Mouse (Mus musculus): ENCODE measurements around the gene Galntl6. TPM values are rescaled to one million over a fixed set of nuclear protein-coding genes. Genes with fewer than 3 reads are reported as not detected.
"Not testable (repeated sequence)": the region's sequence is repeated elsewhere in the genome, so short reads cannot be mapped to it uniquely, and the experiment has no call there.

Gene Galntl6
- polyA plus RNA-seq, 1 experiment from 2014 or later: 0.91 TPM

DNA sequence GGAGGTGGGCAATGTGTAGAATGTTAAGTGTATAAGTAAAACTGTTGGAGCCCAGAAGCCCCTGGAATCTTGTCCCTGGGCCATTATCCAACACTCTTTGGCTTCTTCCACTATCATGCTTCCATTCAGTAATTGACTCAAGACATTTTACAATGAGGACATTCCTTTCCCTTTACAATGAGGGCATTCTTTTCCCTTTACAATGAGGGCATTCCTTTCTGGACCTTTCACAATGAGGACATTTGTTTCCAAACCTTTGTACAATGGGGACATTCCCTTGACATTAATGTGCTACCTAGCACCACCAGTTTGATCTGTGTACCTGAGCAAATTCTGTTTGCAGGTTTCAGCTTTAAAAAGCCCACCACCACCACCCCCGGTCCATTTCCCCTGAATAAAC lies 403.4 kb downstream of the Galntl6 start:
- Histone ChIP-seq H3K4me2 (ENCODE audit: low read length) (no peak overlapping the region), H3K27me3 (ENCODE audit: insufficient read depth, low read length) (no peaks in the 10 kb centered on the region), H3K36me3 (ENCODE audit: insufficient read depth, low read length) (no peaks in the 10 kb centered on the region), H3K4me3 (replicated peaks; ENCODE audit: low read depth, low read length) (no peak overlapping the region), H3K9me3 (replicated peaks; ENCODE audit: low read length) (no peaks in the 10 kb centered on the region), H3K27ac (no peak overlapping the region), H3K4me1 (replicated peaks; ENCODE audit: insufficient read depth, low read length) (no peaks in the 10 kb centered on the region), H3K9ac (ENCODE audit: low read depth, low read length) (no peak overlapping the region)
- no peak for TF ChIP-seq CTCF (IDR thresholded peaks at IDR 0.05; ENCODE audit: low read depth)
- 67% methylated on average over 1 of the region's 1 CpGs for WGBS
- ATAC-seq (replicated peaks; ENCODE audit: low FRiP score, low read depth) (no peak), DNase-seq (ENCODE audit: low spot score) (no peak)

DNA sequence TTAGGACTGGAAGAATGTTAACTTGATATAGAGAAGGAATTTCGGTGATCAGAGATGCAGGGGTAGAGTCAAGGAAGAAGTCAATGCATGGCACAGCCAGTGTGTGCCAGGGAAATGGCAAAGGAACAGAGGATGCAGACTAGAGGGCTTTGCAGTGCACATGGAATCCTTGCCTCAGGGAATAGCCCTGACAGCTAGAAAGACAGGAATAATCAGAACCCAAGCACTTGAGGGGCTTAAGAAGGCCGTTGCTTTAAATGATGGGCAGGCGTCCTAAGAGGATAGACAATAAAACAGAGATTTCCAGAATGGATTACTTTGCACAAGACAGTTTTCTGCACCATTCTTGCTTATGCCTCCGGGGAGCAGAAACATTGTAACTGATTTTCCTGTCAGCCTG lies 425.3 kb downstream of the Galntl6 start:
- no peak for DNase-seq (ENCODE audit: low spot score)
- 81% methylated on average over 4 of the region's 4 CpGs for WGBS
- no peaks in the 10 kb centered on the region for H3K27me3 ChIP-seq (ENCODE audit: insufficient read depth, low read length)
- H3K36me3 ChIP-seq (ENCODE audit: insufficient read depth, low read length): no peaks in the 10 kb centered on the region
- no peak for ATAC-seq (replicated peaks; ENCODE audit: low FRiP score, low read depth)
- TF ChIP-seq CTCF (IDR thresholded peaks at IDR 0.05; ENCODE audit: low read depth): no peak
- no peak overlapping the region for H3K4me2 ChIP-seq (ENCODE audit: low read length)
- no peaks in the 10 kb centered on the region for H3K9me3 ChIP-seq (replicated peaks; ENCODE audit: low read length)
- no peaks in the 10 kb centered on the region for H3K4me1 ChIP-seq (replicated peaks; ENCODE audit: insufficient read depth, low read length)
- no peak overlapping the region for H3K9ac ChIP-seq (ENCODE audit: low read depth, low read length)
- H3K27ac ChIP-seq: no peak overlapping the region
- H3K4me3 ChIP-seq (replicated peaks; ENCODE audit: low read depth, low read length): no peak overlapping the region

- ATAC-seq (replicated peaks; ENCODE audit: low FRiP score, low read depth); H3K4me3 ChIP-seq (replicated peaks; ENCODE audit: low read depth, low read length); H3K9ac ChIP-seq (ENCODE audit: low read depth, low read length); H3K27ac ChIP-seq; DNase-seq (ENCODE audit: low spot score); H3K27me3 ChIP-seq (ENCODE audit: insufficient read depth, low read length); H3K4me1 ChIP-seq (replicated peaks; ENCODE audit: insufficient read depth, low read length); H3K4me2 ChIP-seq (ENCODE audit: low read length); H3K36me3 ChIP-seq (ENCODE audit: insufficient read depth, low read length); H3K9me3 ChIP-seq (replicated peaks; ENCODE audit: low read length): not testable (repeated sequence)
- 87% methylated on average over 2 of the region's 2 CpGs for WGBS
Observed at GRCm38 (mm10) chr8:58463342-58463741, 449.1 kb downstream of the Galntl6 start.

DNA sequence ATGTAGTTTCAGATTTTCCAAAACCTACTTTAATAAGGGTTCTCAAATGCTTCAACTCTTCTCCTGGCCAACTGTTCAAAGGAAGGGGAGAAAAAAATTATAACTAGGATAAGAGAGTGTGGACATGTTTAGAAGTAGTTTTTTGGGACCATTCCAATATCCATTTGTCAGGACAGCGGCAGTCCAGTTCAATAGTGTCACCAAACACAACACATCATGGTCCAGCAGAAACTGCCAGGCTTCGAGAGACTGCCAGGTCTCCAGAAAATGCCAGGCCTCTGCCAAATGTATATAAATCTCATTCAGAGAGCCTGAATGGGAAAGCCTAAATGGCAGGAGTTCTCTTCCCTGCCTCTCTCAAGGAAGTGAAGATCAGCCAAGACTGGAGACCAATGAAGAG lies 469.7 kb downstream of the Galntl6 start:
- no peak for ATAC-seq (replicated peaks; ENCODE audit: low FRiP score, low read depth)
- Histone ChIP-seq H3K4me1 (replicated peaks; ENCODE audit: insufficient read depth, low read length) (no peaks in the 10 kb centered on the region), H3K9ac (ENCODE audit: low read depth, low read length) (no peak overlapping the region), H3K27ac (no peak overlapping the region), H3K4me3 (replicated peaks; ENCODE audit: low read depth, low read length) (no peak overlapping the region), H3K9me3 (replicated peaks; ENCODE audit: low read length) (no peaks in the 10 kb centered on the region), H3K36me3 (ENCODE audit: insufficient read depth, low read length) (no peaks in the 10 kb centered on the region), H3K4me2 (ENCODE audit: low read length) (no peak overlapping the region), H3K27me3 (ENCODE audit: insufficient read depth, low read length) (no peaks in the 10 kb centered on the region)
- TF ChIP-seq CTCF (IDR thresholded peaks at IDR 0.05; ENCODE audit: low read depth): no peak
- no peak for DNase-seq (ENCODE audit: low spot score)
- WGBS: 61% methylated on average over 2 of the region's 2 CpGs

GRCm38 (mm10) chr8:58418481-58418880 lies 494.0 kb downstream of the Galntl6 start:
- Histone ChIP-seq H3K9me3 (replicated peaks; ENCODE audit: low read length) (no peaks in the 10 kb centered on the region), H3K4me2 (ENCODE audit: low read length) (no peak overlapping the region), H3K4me3 (replicated peaks; ENCODE audit: low read depth, low read length) (no peak overlapping the region), H3K36me3 (ENCODE audit: insufficient read depth, low read length) (no peaks in the 10 kb centered on the region), H3K27me3 (ENCODE audit: insufficient read depth, low read length) (no peaks in the 10 kb centered on the region), H3K27ac (no peak overlapping the region), H3K4me1 (replicated peaks; ENCODE audit: insufficient read depth, low read length) (no peaks in the 10 kb centered on the region), H3K9ac (ENCODE audit: low read depth, low read length) (no peak overlapping the region)
- DNase-seq (ENCODE audit: low spot score) (peak; percentile 54), ATAC-seq (replicated peaks; ENCODE audit: low FRiP score, low read depth) (no peak)
- 34% methylated on average over 5 of the region's 5 CpGs for WGBS
- no peak for TF ChIP-seq CTCF (IDR thresholded peaks at IDR 0.05; ENCODE audit: low read depth)

DNA sequence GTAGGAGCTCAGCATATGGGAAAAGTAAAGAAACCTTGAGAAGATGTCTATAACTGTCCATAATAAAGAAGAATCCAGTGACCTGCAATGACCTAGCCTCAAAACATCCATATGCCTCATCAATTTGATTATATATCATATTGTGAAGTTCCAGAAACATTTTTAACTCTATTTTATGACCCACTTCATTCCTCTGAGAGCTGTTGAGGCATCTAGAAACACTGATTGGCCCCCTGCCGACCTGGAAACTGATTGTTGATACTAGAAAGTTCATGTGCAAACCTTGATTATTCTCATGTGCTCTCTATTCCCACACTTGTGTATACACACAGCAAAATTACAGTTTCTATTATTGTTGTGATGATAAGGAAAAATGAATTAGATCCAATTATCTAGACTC lies 494.9 kb downstream of the Galntl6 start:
- no peaks in the 10 kb centered on the region for H3K4me1 ChIP-seq (replicated peaks; ENCODE audit: insufficient read depth, low read length)
- ATAC-seq (replicated peaks; ENCODE audit: low FRiP score, low read depth) (no peak), DNase-seq (ENCODE audit: low spot score) (no peak)
- no peak overlapping the region for H3K4me2 ChIP-seq (ENCODE audit: low read length)
- H3K36me3 ChIP-seq (ENCODE audit: insufficient read depth, low read length): no peaks in the 10 kb centered on the region
- H3K27ac ChIP-seq: no peak overlapping the region
- TF ChIP-seq CTCF (IDR thresholded peaks at IDR 0.05; ENCODE audit: low read depth): no peak
- no peak overlapping the region for H3K4me3 ChIP-seq (replicated peaks; ENCODE audit: low read depth, low read length)
- H3K9me3 ChIP-seq (replicated peaks; ENCODE audit: low read length): no peaks in the 10 kb centered on the region
- H3K27me3 ChIP-seq (ENCODE audit: insufficient read depth, low read length): no peaks in the 10 kb centered on the region
- WGBS: 67% methylated on average over 1 of the region's 1 CpGs
- no peak overlapping the region for H3K9ac ChIP-seq (ENCODE audit: low read depth, low read length)

GRCm38 (mm10) chr8:58396500-58396899 lies 515.9 kb downstream of the Galntl6 start:
- TF ChIP-seq CTCF (IDR thresholded peaks at IDR 0.05; ENCODE audit: low read depth): no peak
- ATAC-seq (replicated peaks; ENCODE audit: low FRiP score, low read depth) (no peak), DNase-seq (ENCODE audit: low spot score) (no peak)
- Histone ChIP-seq H3K4me2 (ENCODE audit: low read length) (no peak overlapping the region), H3K9ac (ENCODE audit: low read depth, low read length) (no peak overlapping the region), H3K36me3 (ENCODE audit: insufficient read depth, low read length) (no peaks in the 10 kb centered on the region), H3K27ac (no peak overlapping the region), H3K9me3 (replicated peaks; ENCODE audit: low read length) (no peaks in the 10 kb centered on the region), H3K4me3 (replicated peaks; ENCODE audit: low read depth, low read length) (no peak overlapping the region), H3K4me1 (replicated peaks; ENCODE audit: insufficient read depth, low read length) (no peaks in the 10 kb centered on the region), H3K27me3 (ENCODE audit: insufficient read depth, low read length) (no peaks in the 10 kb centered on the region)
- 41% methylated on average over 3 of the region's 3 CpGs for WGBS

Measured in kidney, postnatal 0 days (tissue).